Mouse (Mus musculus): ENCODE measurements around the gene Gstm1. TPM values are rescaled to one million over a fixed set of nuclear protein-coding genes. Genes with fewer than 3 reads are reported as not detected.
"Not testable (repeated sequence)": the region's sequence is repeated elsewhere in the genome, so short reads cannot be mapped to it uniquely, and the experiment has no call there.

The Gstm1 gene
- polyA plus RNA-seq, 1 experiment, result 1,515 TPM

- Histone ChIP-seq H3K4me3 (ENCODE audit: insufficient read depth, low read depth, low read length) (no peak overlapping the region), H3K36me3 (ENCODE audit: control insufficient read depth, insufficient read depth, low read length) (no peaks in the 10 kb centered on the region), H3K27ac (ENCODE audit: insufficient read depth, low read depth, low read length) (no peak overlapping the region), H3K4me1 (ENCODE audit: control insufficient read depth, insufficient read depth, low read length) (no peaks in the 10 kb centered on the region; the same call in 1 of the 2 replicates), H3K27me3 (replicated peaks; ENCODE audit: control insufficient read depth, insufficient read depth, low read length) (no peaks in the 10 kb centered on the region)
- TF ChIP-seq CTCF (conservative IDR thresholded peaks at IDR 0.05; ENCODE audit: insufficient read depth, insufficient read length, low read depth, low read length) (no peak), POLR2A (IDR thresholded peaks at IDR 0.05; ENCODE audit: low read depth, low read length) (no peak)
- WGBS, result 62% methylated on average over 3 of the region's 3 CpGs
- DNase-seq, result no peak
Measured at GRCm38 (mm10) chr3:107981261-107981660, 36.5 kb downstream of the Gstm1 start.

DNA sequence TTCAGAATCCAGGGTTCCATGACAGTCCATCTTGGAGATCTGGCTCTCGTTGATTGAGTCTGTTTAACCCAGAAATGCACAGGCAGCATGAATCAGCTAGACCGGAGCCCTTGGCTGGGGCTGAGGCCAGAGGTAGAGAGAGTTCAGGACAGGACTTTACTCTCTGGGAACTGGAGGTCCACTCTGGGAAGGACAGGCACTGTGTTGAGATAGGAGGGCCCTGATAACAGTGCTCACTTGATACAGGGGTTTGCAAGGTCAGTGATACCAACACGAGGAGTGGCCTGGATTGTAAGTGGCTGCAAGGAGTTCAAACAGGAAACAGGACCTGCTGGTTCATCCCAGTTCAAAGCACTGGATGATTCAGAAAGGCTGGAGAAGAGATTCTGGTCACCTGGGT is 40.1 kb downstream of the Gstm1 start:
- H3K36me3 ChIP-seq (ENCODE audit: control insufficient read depth, insufficient read depth, low read length), result no peaks in the 10 kb centered on the region
- DNase-seq, result no peak
- no peaks in the 10 kb centered on the region for H3K4me1 ChIP-seq (ENCODE audit: control insufficient read depth, insufficient read depth, low read length)
- H3K27ac ChIP-seq (ENCODE audit: insufficient read depth, low read depth, low read length), result no peak overlapping the region
- no peaks in the 10 kb centered on the region for H3K27me3 ChIP-seq (replicated peaks; ENCODE audit: control insufficient read depth, insufficient read depth, low read length)
- TF ChIP-seq CTCF (conservative IDR thresholded peaks at IDR 0.05; ENCODE audit: insufficient read depth, insufficient read length, low read depth, low read length), result no peak
- no peak for TF ChIP-seq POLR2A (IDR thresholded peaks at IDR 0.05; ENCODE audit: low read depth, low read length)
- WGBS, result 67% methylated on average over 3 of the region's 3 CpGs
- H3K4me3 ChIP-seq (ENCODE audit: insufficient read depth, low read depth, low read length), result no peak overlapping the region

DNA sequence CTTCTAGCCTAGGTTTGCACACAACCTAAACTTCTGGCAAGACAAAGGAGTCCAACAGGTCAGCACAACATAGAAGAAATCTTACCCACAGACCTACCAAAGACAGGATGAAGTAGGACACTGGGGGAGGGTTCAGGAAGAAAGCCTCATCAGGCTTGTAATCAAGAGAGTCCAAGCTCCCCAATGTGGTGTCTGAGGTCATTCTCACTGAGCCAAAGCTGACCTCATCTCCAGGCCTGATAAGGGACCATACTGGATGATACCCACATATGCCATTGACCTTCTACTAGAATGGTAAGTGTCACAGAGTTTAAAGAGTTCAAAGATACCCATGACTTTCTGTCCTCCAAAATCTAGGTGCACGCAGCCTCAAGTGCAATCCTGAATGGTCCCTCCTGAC is 43.5 kb downstream of the Gstm1 start:
- TF ChIP-seq POLR2A (IDR thresholded peaks at IDR 0.05; ENCODE audit: low read depth, low read length) (no peak), CTCF (conservative IDR thresholded peaks at IDR 0.05; ENCODE audit: insufficient read depth, insufficient read length, low read depth, low read length) (no peak)
- H3K4me1 ChIP-seq (ENCODE audit: control insufficient read depth, insufficient read depth, low read length), result no peaks in the 10 kb centered on the region
- H3K36me3 ChIP-seq (ENCODE audit: control insufficient read depth, insufficient read depth, low read length), result no peaks in the 10 kb centered on the region
- H3K27ac ChIP-seq (ENCODE audit: insufficient read depth, low read depth, low read length), result no peak overlapping the region
- 95% methylated on average over 1 of the region's 1 CpGs for WGBS
- no peak overlapping the region for H3K4me3 ChIP-seq (ENCODE audit: insufficient read depth, low read depth, low read length)
- DNase-seq, result no peak
- no peaks in the 10 kb centered on the region for H3K27me3 ChIP-seq (replicated peaks; ENCODE audit: control insufficient read depth, insufficient read depth, low read length)

DNA sequence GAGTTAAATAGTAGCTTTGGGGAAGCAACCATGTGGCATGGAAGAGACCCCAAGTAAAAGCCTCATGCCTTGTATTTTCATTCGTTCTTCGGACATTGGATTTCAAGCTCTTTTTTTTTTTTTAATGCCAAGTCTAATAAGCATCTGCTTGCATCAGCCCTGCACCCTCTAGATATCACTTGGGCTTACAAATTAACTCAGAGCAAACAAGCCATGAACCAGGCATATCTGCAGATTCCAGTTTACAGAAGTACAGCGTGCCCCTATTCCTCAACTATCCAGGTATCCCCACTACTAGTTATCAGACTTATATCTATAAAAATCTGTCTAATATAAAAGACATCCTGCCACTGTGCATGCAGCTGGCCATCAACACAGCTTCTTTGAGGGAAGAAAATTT is 45.7 kb downstream of the Gstm1 start:
- no peak overlapping the region for H3K27ac ChIP-seq (ENCODE audit: insufficient read depth, low read depth, low read length)
- H3K4me1 ChIP-seq (ENCODE audit: control insufficient read depth, insufficient read depth, low read length), result no peaks in the 10 kb centered on the region
- 60% methylated on average over 3 of the region's 3 CpGs for WGBS
- H3K4me3 ChIP-seq (ENCODE audit: insufficient read depth, low read depth, low read length), result no peak overlapping the region
- H3K36me3 ChIP-seq (ENCODE audit: control insufficient read depth, insufficient read depth, low read length), result no peaks in the 10 kb centered on the region
- TF ChIP-seq CTCF (conservative IDR thresholded peaks at IDR 0.05; ENCODE audit: insufficient read depth, insufficient read length, low read depth, low read length), result no peak
- no peak for TF ChIP-seq POLR2A (IDR thresholded peaks at IDR 0.05; ENCODE audit: low read depth, low read length)
- no peaks in the 10 kb centered on the region for H3K27me3 ChIP-seq (replicated peaks; ENCODE audit: control insufficient read depth, insufficient read depth, low read length)
- no peak for DNase-seq

- not testable (repeated sequence) for H3K27ac ChIP-seq (ENCODE audit: insufficient read depth, low read depth, low read length); H3K4me1 ChIP-seq (ENCODE audit: control insufficient read depth, insufficient read depth, low read length); H3K4me3 ChIP-seq (ENCODE audit: insufficient read depth, low read depth, low read length); DNase-seq; H3K27me3 ChIP-seq (replicated peaks; ENCODE audit: control insufficient read depth, insufficient read depth, low read length); H3K36me3 ChIP-seq (ENCODE audit: control insufficient read depth, insufficient read depth, low read length)
- 74% methylated on average over 3 of the region's 3 CpGs for WGBS
Measured at GRCm38 (mm10) chr3:107971101-107971500, 46.7 kb downstream of the Gstm1 start.

DNA sequence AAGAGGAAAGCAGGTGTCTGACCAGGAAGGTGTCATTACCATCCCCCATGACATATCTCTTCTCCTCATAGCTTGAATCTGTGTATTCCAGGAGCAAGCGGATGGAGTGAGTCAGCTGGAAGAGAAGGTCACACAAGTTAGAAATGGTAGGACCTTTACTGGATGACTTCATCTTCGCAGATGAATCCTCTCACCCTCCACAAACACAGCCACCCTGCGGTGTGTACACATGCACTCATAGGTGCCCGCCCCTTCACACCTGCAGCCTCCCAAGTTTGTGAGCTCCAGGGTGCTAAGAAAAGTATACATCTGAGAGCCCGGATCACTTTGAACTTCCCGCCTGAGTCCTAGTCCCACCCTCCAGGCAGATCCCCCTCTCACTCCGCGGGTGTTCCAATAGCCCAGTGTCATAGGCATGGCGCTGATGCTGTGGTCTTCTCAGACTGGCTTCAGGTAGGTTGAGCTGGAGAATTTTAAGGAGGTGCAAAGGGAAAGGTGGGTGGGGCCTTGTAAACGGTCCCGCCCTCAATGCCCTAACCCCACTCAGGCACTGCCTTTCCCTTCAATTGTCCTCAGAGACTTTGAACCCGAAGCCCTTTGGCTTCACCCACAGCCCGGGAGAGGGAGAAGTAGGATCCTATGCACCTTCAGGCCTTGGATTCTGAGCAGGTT is 48.9 kb downstream of the Gstm1 start, which contains the start of gene Gstm3:
Gene Gstm3, minus strand, starts transcription at position 560 of the 672 bp plus-strand sequence.
- 61% methylated on average over 13 of the region's 13 CpGs for WGBS
- DNase-seq, result no peak

GRCm38 (mm10) chr3:107966631-107967030 is 51.1 kb downstream of the Gstm1 start:
- 96% methylated on average over 5 of the region's 5 CpGs for WGBS
- Histone ChIP-seq H3K36me3 (ENCODE audit: control insufficient read depth, insufficient read depth, low read length) (no peaks in the 10 kb centered on the region), H3K4me1 (ENCODE audit: control insufficient read depth, insufficient read depth, low read length) (no peaks in the 10 kb centered on the region), H3K27ac (ENCODE audit: insufficient read depth, low read depth, low read length) (no peak overlapping the region), H3K27me3 (replicated peaks; ENCODE audit: control insufficient read depth, insufficient read depth, low read length) (no peaks in the 10 kb centered on the region), H3K4me3 (ENCODE audit: insufficient read depth, low read depth, low read length) (no peak overlapping the region)
- TF ChIP-seq CTCF (conservative IDR thresholded peaks at IDR 0.05; ENCODE audit: insufficient read depth, insufficient read length, low read depth, low read length) (no peak), POLR2A (IDR thresholded peaks at IDR 0.05; ENCODE audit: low read depth, low read length) (no peak)
- DNase-seq, result no peak

More for the DNA sequence above, 48.9 kb downstream of the Gstm1 start, which contains the start of gene Gstm3:
- Histone ChIP-seq H3K4me1 (ENCODE audit: control insufficient read depth, insufficient read depth, low read length) (no peaks in the 10 kb centered on the region), H3K4me3 (ENCODE audit: insufficient read depth, low read depth, low read length) (no peak within 1 kb of the TSS), H3K27me3 (replicated peaks; ENCODE audit: control insufficient read depth, insufficient read depth, low read length) (no peaks in the 10 kb centered on the region), H3K36me3 (ENCODE audit: control insufficient read depth, insufficient read depth, low read length) (no peaks in the 10 kb centered on the region), H3K27ac (ENCODE audit: insufficient read depth, low read depth, low read length) (no peak within 1 kb of the TSS)
- TF ChIP-seq CTCF (conservative IDR thresholded peaks at IDR 0.05; ENCODE audit: insufficient read depth, insufficient read length, low read depth, low read length), result no peak
- no peak for TF ChIP-seq POLR2A (IDR thresholded peaks at IDR 0.05; ENCODE audit: low read depth, low read length)

All from kidney, adult 2 months (tissue).